ENCODE assay signal across 24 mouse cellular contexts in genomic region chr13:64422607-64422957, GRCm38 (mm10). TPM values are rescaled to one million over a fixed set of nuclear protein-coding genes. Genes with fewer than 3 reads are reported as not detected.
DNase-seq lines count a peak whose midpoint lies in the region; ATAC-seq and TF ChIP-seq lines count a peak whose summit lies in the region.
"Had no signal": no experiment of that assay in that cellular context is flagged by ENCODE, and none has a peak within 500 bp of the region (broad histone marks: within the 10 kb centered on the region; RNA-seq: fewer than 3 reads in every experiment).

No protein-coding gene starts in this region.

- H3K79me2 ChIP-seq in heart, adult 2 months (replicated peaks; ENCODE audit: control insufficient read depth, insufficient read depth, low read length): no peaks in the 10 kb centered on the region

- no peak overlapping the region for H3K4me3 ChIP-seq in heart, adult 2 months
- H3K4me3 ChIP-seq in heart, postnatal 0 days (ENCODE audit: low read depth, low read length): no peak overlapping the region
- H3K4me3 ChIP-seq: embryonic facial prominence, embryonic 12.5 days; forebrain, embryonic 15.5 days; heart, embryonic 12.5 days; hindbrain, embryonic 12.5 days had no signal

- H3K27me3 ChIP-seq in heart, adult 2 months (ENCODE audit: control insufficient read depth, insufficient read depth, low read length): no peaks in the 10 kb centered on the region
- no peaks in the 10 kb centered on the region for H3K27me3 ChIP-seq in heart, postnatal 0 days (ENCODE audit: control insufficient read depth, insufficient read depth, low read length)
- H3K27me3 ChIP-seq: CH12.LX; embryonic facial prominence, embryonic 12.5 days; forebrain, embryonic 15.5 days; heart, embryonic 12.5 days; hindbrain, embryonic 12.5 days; Patski had no signal

- no peak overlapping the region for H3K4me2 ChIP-seq in heart, postnatal 0 days (ENCODE audit: low read depth, low read length)
- H3K4me2 ChIP-seq: embryonic facial prominence, embryonic 12.5 days; forebrain, embryonic 15.5 days; heart, embryonic 12.5 days; hindbrain, embryonic 12.5 days had no signal

- no peak for DNase-seq in heart, adult 2 months
- DNase-seq in heart, adult 18-20 months: no peak
- DNase-seq in heart, postnatal 0 days (ENCODE audit: low spot score): no peak
- DNase-seq in heart, postnatal 14 days: no peak
- peak; percentile 47 for DNase-seq in thymus, postnatal 14 days
- no peak for DNase-seq in thymus, postnatal 10 days (ENCODE audit: low spot score in 2 of 2)
- no peak for DNase-seq in left cerebral cortex, adult 8-10 months (ENCODE audit: low spot score in 2 of 2)
- DNase-seq in gastrocnemius, postnatal 4 days (ENCODE audit: low spot score in 2 of 2): no peak
- DNase-seq: adrenal gland, postnatal 36 days; cerebellum, adult 11 months; cerebellum, adult 8-10 months; cerebellum, postnatal 14 days; gastrocnemius, postnatal 36 days; heart, postnatal 4 days had no signal

- H3K27ac ChIP-seq in heart, adult 2 months: peak overlapping the region; percentile 10; the same call in 1 of the 2 replicates
- H3K27ac ChIP-seq in heart, postnatal 0 days (ENCODE audit: low read depth): peak overlapping the region; percentile 69; the same call in 1 of the 2 replicates
- H3K27ac ChIP-seq: embryonic facial prominence, embryonic 12.5 days; forebrain, embryonic 15.5 days; hindbrain, embryonic 12.5 days had no signal

- H3K9ac ChIP-seq in heart, adult 2 months (ENCODE audit: low read depth, low read length): no peak overlapping the region
- H3K9ac ChIP-seq in heart, postnatal 0 days (replicated peaks; ENCODE audit: low read depth, low read length): no peak overlapping the region
- H3K9ac ChIP-seq: embryonic facial prominence, embryonic 12.5 days; forebrain, embryonic 15.5 days; heart, embryonic 12.5 days; hindbrain, embryonic 12.5 days had no signal

- 93% methylated on average over 6 of the region's 6 CpGs for WGBS in heart, adult 2 months
- 86% methylated on average over 6 of the region's 6 CpGs for WGBS in heart, postnatal 0 days

- TF ChIP-seq EP300 in heart, adult 2 months (IDR thresholded peaks at IDR 0.05; ENCODE audit: insufficient read depth, low read depth, low read length): no peak
- TF ChIP-seq EP300 in heart, postnatal 0 days (IDR thresholded peaks at IDR 0.05; ENCODE audit: low read depth): no peak

- no peak for ATAC-seq in heart, postnatal 0 days (ENCODE audit: insufficient read depth, low read depth)
- ATAC-seq: activated CD4-positive, CD25-positive, alpha-beta regulatory T cell, adult 4 months; forebrain, embryonic 15.5 days; hindbrain, embryonic 16.5 days; inflammation-experienced regulatory T-cells, adult 6 months; intestine, postnatal 0 days had no signal

- TF ChIP-seq POLR2A in heart, adult 2 months (IDR thresholded peaks at IDR 0.05; ENCODE audit: insufficient read depth, low read depth, low read length): no peak

- no peaks in the 10 kb centered on the region for H3K4me1 ChIP-seq in heart, adult 2 months (ENCODE audit: control insufficient read depth, insufficient read depth, low read length)
- peaks cover 6% of the 10 kb centered on the region; the same call in 1 of the 2 replicates for H3K4me1 ChIP-seq in heart, postnatal 0 days (ENCODE audit: control insufficient read depth, insufficient read depth)
- H3K4me1 ChIP-seq: embryonic facial prominence, embryonic 12.5 days; forebrain, embryonic 15.5 days; hindbrain, embryonic 12.5 days had no signal

- H3K36me3 ChIP-seq in heart, adult 2 months (ENCODE audit: control insufficient read depth, insufficient read depth, low read length): no peaks in the 10 kb centered on the region
- H3K36me3 ChIP-seq in heart, postnatal 0 days (replicated peaks; ENCODE audit: control insufficient read depth, insufficient read depth, low read length): no peaks in the 10 kb centered on the region
- H3K36me3 ChIP-seq: embryonic facial prominence, embryonic 12.5 days; forebrain, embryonic 15.5 days; heart, embryonic 12.5 days; hindbrain, embryonic 12.5 days had no signal

- intact Hi-C loops in heart, adult 2 months (cut with DNase I): no loop called here
- intact Hi-C loops in heart, postnatal 14 days (cut with DNase I): no loop called here

- no peaks in the 10 kb centered on the region for H3K9me3 ChIP-seq in heart, postnatal 0 days (replicated peaks; ENCODE audit: control insufficient read depth, low read length)
- H3K9me3 ChIP-seq: embryonic facial prominence, embryonic 12.5 days; forebrain, embryonic 15.5 days; heart, embryonic 12.5 days; hindbrain, embryonic 12.5 days had no signal

- TF ChIP-seq CTCF in heart, adult 2 months (IDR thresholded peaks at IDR 0.05): no peak
- TF ChIP-seq CTCF in heart, postnatal 0 days (IDR thresholded peaks at IDR 0.05; ENCODE audit: low read depth): no peak

RNA-seq across cellular contexts. Expression of gene Cdk20, which starts 9.5 kb away (rescaled TPM):
- total RNA-seq in heart, adult 2 months (2021): 1 to 10 TPM; 2.5 to 2.9 TPM
- polyA plus RNA-seq in heart, adult 2 months (2012; rRNA removed): 6.2 and 7.4 TPM in 2 replicates
- 1 to 10 TPM; 2.5 to 4.4 TPM for total RNA-seq in heart, adult 18-20 months (2021)
- 1.9 and 16.2 TPM in 2 replicates for total RNA-seq in heart, postnatal 0 days (2014; rRNA removed; ENCODE audit: low replicate concordance)
- 3.5 and 3.6 TPM in 2 replicates for polyA plus RNA-seq in heart, postnatal 0 days (2015; fragmentation: Nextera tagmentation; extraction: Ambion mirVana)
- total RNA-seq in heart, postnatal 14 days (2021): 1 to 10 TPM; 3.4 to 5.0 TPM
- total RNA-seq in left cerebral cortex, adult 8-10 months (2022): 10 to 100 TPM; 10.1 to 15.2 (median 10.6) TPM
- 1 to 10 TPM; 3.9 to 5.2 TPM for total RNA-seq in gastrocnemius, postnatal 4 days (2021)

RNA-seq across cellular contexts. Expression of gene Ctsl, which starts 51.9 kb away (rescaled TPM):
- total RNA-seq in heart, adult 2 months (2021): 100 to 1,000 TPM; 221 to 288 TPM
- 90.0 and 166 TPM in 2 replicates for polyA plus RNA-seq in heart, adult 2 months (2012; rRNA removed)
- total RNA-seq in heart, adult 18-20 months (2021): 100 to 1,000 TPM; 218 to 254 TPM
- 125 and 153 TPM in 2 replicates for total RNA-seq in heart, postnatal 0 days (2014; rRNA removed; ENCODE audit: low replicate concordance)
- polyA plus RNA-seq in heart, postnatal 0 days (2015; fragmentation: Nextera tagmentation; extraction: Ambion mirVana): 227 and 232 TPM in 2 replicates
- 100 to 1,000 TPM; 260 to 267 TPM for total RNA-seq in heart, postnatal 14 days (2021)
- total RNA-seq in left cerebral cortex, adult 8-10 months (2022): 100 to 1,000 TPM; 129 to 196 (median 170) TPM
- 100 to 1,000 TPM; 179 to 189 TPM for total RNA-seq in gastrocnemius, postnatal 4 days (2021)
